Mouse (Mus musculus) spleen, adult 2 months (tissue): ENCODE measurements around the gene BC030499. TPM values are rescaled to one million over a fixed set of nuclear protein-coding genes. Genes with fewer than 3 reads are reported as not detected.
"Not testable (repeated sequence)": the region's sequence is repeated elsewhere in the genome, so short reads cannot be mapped to it uniquely, and the experiment has no call there.

Source experiments
- DNase-seq, 2 experiments: peaks; one replicate each; pipeline versions ENCODE4 v3.0.0 to v3.0.0-alpha.2; 2012 to 2021; ENCODE audit warnings: low spot score in 2 of 2, low read depth in 1 of 2
- H3K27ac ChIP-seq: fragments of 200-500 bp; 2 replicates; pipeline ENCODE4 v1.5.1; 2012; ENCODE audit warnings: low read length, inconsistent platforms; ENCODE audit not compliant: insufficient read depth
- H3K27me3 ChIP-seq: fragments of 200-500 bp; 2 replicates; pipeline ENCODE4 v1.6.1; 2012; ENCODE audit warnings: mild to moderate bottlenecking, moderate library complexity, low read length, inconsistent platforms; ENCODE audit not compliant: control insufficient read depth, insufficient read depth
- H3K36me3 ChIP-seq: fragments of 200-500 bp; 2 replicates; pipeline ENCODE4 v1.6.1; 2012; ENCODE audit warnings: mild to moderate bottlenecking, low read length, inconsistent platforms; ENCODE audit not compliant: control insufficient read depth, insufficient read depth
- H3K4me1 ChIP-seq: fragments of 200-500 bp; 2 replicates; pipeline ENCODE4 v1.6.1; 2011; ENCODE audit warnings: inconsistent platforms; ENCODE audit not compliant: control insufficient read depth, insufficient read depth, insufficient read length
- H3K4me3 ChIP-seq: fragments of 200-500 bp; 2 replicates; pipeline ENCODE4 v1.5.1; 2011; ENCODE audit warnings: mild to moderate bottlenecking, inconsistent platforms; ENCODE audit not compliant: insufficient read depth, insufficient read length; ENCODE audit errors: extremely low read depth
- CTCF ChIP-seq: fragments of 200-500 bp; IDR thresholded peaks from 2 replicates; pipeline ENCODE4 v1.5.1; 2011; ENCODE audit warnings: mild to moderate bottlenecking, inconsistent platforms; ENCODE audit not compliant: insufficient read depth, insufficient read length, insufficient replicate concordance; ENCODE audit errors: extremely low read depth
- POLR2A ChIP-seq: fragments of 200-500 bp; IDR thresholded peaks from 2 replicates; pipeline ENCODE4 v1.6.1; 2011; ENCODE audit warnings: low read depth, low read length, inconsistent platforms
- WGBS: fragments of 180-500 bp; shearing (Covaris S2); methylation state at CpG from one replicate; pipeline ENCODE4 v1.1.7; 2018; 5-methylcytosine and 5-hydroxymethylcytosine counted together
- polyA plus RNA-seq: library from polyadenylated mRNA; depleted of rRNA; stranded (reverse); fragments of >200 nt; gene quantifications from 2 replicates; pipeline ENCODE4 v1.2.3, GENCODE M21; 2012

The BC030499 gene
- polyA plus RNA-seq, 1 experiment = 0.32 TPM

DNA sequence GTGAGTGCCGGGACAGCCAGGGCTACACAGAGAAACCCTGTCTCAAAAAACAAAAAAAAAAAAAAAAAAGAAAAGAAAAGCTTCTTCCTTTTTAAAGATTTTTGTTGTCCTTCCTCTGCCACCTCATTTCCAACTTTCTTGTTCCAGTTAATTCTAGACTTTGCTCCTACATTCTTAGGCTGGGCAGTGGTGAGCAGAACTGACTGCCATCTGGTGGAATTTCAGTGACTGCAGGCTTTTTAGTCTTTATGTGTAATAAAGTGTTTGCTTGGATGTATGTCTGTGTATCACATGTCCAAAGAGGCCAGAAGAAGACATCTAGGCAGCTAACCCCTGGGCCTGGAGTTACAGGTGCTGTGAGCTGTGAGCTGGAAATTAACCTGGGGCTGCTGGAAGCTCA is 34.0 kb upstream of the BC030499 start:
- H3K4me3 ChIP-seq = no peak overlapping the region
- no peak for DNase-seq

DNA sequence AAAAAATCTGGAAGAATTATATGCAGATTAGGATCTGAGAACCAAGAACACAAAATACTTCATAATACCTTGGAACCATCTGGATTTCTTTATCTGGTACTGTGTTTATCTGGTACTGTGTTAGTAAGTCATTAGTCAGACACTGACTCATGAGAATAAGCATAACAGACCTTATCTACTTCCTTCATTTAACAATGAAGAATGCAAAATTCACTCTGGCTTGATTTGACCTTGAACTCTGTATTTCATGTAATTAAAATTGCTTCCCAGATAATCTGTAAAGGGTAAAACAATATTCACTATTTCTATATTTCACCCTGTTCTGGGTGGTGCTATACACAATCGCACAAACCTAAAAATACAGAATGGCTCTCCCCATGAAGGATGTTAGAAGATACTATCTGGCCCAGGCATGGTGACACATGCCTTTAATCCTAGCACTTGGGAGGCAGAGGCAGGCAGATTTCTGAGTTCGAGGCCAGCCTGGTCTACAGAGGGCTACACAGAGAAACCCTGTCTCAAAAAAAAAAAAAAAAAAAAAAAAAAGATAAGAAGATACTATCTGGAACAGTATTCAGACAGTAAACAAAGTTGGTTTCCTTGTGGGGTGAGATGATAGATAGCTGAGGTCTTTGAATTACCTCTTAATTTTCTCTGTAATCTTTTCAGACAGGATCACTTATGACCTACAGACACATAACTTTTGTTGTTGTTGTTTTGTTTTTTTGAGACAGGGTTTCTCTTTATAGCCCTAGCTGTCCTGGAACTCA is 30.0 kb upstream of the BC030499 start:
- TF ChIP-seq CTCF = no peak
- no peak for TF ChIP-seq POLR2A

More for the DNA sequence above, 34.0 kb upstream of the BC030499 start:
- peaks cover 12% of the 10 kb centered on the region for H3K36me3 ChIP-seq
- no peaks in the 10 kb centered on the region for H3K27me3 ChIP-seq
- TF ChIP-seq CTCF (no peak), POLR2A (no peak)
- no peak overlapping the region for H3K27ac ChIP-seq
- WGBS = no CpG with 5 or more reads among the region's 1 CpGs
- no peaks in the 10 kb centered on the region for H3K4me1 ChIP-seq

DNA sequence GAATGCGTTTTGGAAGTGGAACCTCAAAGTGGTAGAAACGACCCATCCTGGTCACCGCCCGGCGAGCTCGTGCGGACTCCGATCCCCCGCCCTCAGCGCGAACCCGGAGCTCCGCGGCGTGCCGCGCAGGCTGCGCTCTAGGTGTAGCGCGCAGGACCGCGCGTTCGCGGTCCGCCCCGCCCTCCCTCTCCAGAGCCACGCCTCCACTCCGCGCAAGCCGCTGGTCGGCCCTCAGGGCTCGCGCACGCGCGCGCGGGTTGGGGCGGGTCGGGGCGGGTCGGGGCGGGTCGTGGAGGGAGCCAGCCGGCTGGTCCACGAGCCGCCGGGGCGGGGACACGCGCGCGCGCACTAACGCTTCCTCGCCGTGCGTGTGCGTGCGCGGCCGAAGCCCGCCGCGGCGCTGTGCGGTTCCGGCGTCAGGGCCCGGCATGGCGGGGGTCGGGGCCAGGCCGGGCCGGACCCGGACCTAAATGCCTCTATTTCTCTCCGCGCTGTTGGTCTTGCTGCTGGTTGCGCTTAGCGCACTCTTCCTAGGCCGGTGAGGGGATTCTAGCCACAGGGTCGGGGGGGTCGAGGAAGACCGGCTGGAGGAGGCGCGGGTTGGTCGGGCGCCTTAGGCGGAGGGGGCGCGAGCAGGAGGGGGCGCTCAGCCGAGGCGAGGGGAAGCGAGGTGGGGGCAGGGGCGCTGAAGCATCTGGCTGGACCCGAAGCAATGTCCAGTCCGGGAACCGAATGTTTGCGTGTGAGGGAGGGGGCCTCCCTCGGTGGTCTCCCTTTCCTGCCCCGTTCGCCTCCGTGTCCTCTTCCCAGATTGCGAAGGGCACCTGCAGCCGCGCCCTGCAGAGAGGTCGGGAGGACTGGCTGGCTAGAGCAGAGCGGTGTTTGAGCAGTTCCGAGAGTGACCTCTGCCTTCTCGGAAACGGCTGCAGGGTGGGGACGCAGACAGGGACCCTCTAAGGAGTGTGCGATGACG is 29.0 kb upstream of the BC030499 start, which contains the start of gene 2610507B11Rik:
Gene 2610507B11Rik, plus strand, starts transcription at position 373 of the 973 bp plus-strand sequence.
- WGBS = under 1% methylated on average over 88 of the region's 115 CpGs
- TF ChIP-seq CTCF (no peak), POLR2A (no peak; the same call in 1 of the 2 replicates)

More for the DNA sequence above, 30.0 kb upstream of the BC030499 start:
- DNase-seq = no peak
- WGBS = 96% methylated on average over 2 of the region's 2 CpGs
- no peak overlapping the region for H3K4me3 ChIP-seq
- no peaks in the 10 kb centered on the region for H3K27me3 ChIP-seq
- 0 out of 2 replicates have a peak, but pooled peaks cover 2% of the 10 kb centered on the region for H3K4me1 ChIP-seq
- no peak overlapping the region for H3K27ac ChIP-seq
- H3K36me3 ChIP-seq = peaks cover 15% of the 10 kb centered on the region

DNA sequence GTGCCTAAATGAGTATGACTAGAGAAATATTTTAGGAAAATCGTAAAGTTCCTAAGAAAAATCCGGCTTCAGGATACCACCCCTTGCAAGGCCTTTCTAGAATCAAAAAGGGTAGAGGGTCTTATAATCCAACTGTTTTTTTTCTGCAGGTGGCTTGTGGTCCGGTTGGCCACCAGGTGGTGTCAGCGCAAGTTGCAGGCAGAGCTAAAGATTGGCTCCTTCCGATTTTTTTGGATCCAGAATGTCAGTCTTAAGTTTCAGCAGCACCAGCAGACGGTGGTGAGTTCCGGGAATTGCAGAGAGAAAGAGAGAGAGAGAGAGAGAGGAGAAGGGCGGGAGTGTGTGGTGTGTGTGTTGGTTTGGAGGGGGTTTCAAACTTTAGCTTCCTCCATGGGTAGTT is 28.1 kb upstream of the BC030499 start:
- 0 out of 2 replicates have a peak, but pooled peaks cover 2% of the 10 kb centered on the region for H3K4me1 ChIP-seq
- no peak for TF ChIP-seq POLR2A
- TF ChIP-seq CTCF = peak; percentile 53; the same call in 1 of the 2 replicates
- H3K27me3 ChIP-seq = no peaks in the 10 kb centered on the region
- no peak overlapping the region for H3K27ac ChIP-seq
- 4% methylated on average over 8 of the region's 8 CpGs for WGBS
- peaks cover 28% of the 10 kb centered on the region for H3K36me3 ChIP-seq
- DNase-seq = peak; percentile 39 to 47
- H3K4me3 ChIP-seq = no peak overlapping the region

More for the DNA sequence above, 29.0 kb upstream of the BC030499 start, which contains the start of gene 2610507B11Rik:
- H3K4me3 ChIP-seq = peak within 1 kb of the TSS; percentile 96
- H3K27me3 ChIP-seq = no peaks in the 10 kb centered on the region
- DNase-seq = peak; percentile 84 to 91
- peak within 1 kb of the TSS; percentile 81 for H3K27ac ChIP-seq
- peaks cover 21% of the 10 kb centered on the region for H3K36me3 ChIP-seq
- 0 out of 2 replicates have a peak, but pooled peaks cover 2% of the 10 kb centered on the region for H3K4me1 ChIP-seq

DNA sequence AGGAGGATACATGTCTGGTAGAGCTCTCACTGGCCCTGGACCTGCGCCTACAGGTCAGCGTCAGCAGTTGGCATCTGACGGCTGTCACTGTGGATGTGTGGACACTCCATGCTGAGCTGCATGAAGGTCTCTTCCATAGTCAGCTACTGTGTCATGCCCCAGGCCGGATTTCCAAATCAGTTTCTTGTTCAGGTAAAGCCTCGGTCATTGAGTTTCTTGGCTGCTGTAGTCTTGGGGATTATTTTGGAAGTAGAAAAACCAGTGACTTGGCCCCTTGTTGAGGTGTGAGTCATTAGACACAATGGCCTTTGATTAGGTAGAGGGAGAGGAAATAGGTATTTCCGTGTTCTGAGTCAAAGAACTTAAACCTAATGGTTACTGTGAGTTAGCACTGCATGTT is 25.1 kb upstream of the BC030499 start:
- Histone ChIP-seq H3K4me3 (no peak overlapping the region), H3K27me3 (no peaks in the 10 kb centered on the region), H3K27ac (no peak overlapping the region), H3K36me3 (peaks cover 48% of the 10 kb centered on the region), H3K4me1 (0 out of 2 replicates have a peak, but pooled peaks cover 2% of the 10 kb centered on the region)
- no peak for DNase-seq
- TF ChIP-seq CTCF = no peak
- 94% methylated on average over 6 of the region's 6 CpGs for WGBS

DNA sequence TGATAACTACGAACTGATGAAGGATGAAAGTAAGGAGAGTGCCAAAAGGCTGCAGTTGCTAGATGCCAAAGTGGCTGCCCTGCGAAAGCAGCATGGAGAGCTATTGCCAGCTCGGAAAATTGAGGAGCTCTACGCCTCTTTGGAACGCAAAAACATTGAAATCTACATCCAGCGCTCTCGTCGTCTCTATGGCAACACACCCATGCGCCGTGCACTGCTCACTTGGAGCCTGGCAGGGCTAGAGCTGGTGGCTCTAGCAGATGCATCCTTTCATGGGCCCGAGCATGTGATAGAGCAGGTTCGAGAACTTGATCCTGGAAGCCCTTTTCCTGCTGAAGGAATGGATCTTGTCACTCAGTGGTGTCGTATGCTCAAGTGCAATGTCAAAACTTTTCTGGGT is 18.7 kb upstream of the BC030499 start:
- Histone ChIP-seq H3K27me3 (no peaks in the 10 kb centered on the region), H3K4me1 (no peaks in the 10 kb centered on the region), H3K4me3 (no peak overlapping the region), H3K36me3 (peaks cover 62% of the 10 kb centered on the region), H3K27ac (no peak overlapping the region)
- DNase-seq = no peak
- TF ChIP-seq POLR2A (no peak), CTCF (no peak)
- 94% methylated on average over 13 of the region's 13 CpGs for WGBS

DNA sequence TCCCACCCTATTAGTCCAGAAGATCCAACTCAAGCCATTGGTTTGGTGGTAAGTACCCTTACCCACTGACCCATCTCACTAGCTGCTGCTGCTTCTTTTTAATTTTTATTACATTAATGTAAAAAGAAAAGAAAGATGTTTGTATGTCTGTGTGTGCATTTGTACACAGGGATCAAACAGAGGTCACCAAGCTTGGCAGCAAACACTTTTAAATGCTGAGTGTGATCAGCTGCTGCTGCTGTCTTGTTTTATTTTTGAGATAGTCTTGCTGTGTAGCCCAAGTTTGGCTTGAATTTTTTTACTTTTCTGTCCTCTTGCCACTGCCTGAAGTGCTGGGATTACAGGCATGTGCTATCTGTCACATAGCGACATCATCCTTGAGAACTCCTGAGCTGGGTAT is 15.0 kb upstream of the BC030499 start:
- H3K4me1 ChIP-seq = no peaks in the 10 kb centered on the region; the same call in 1 of the 2 replicates
- 94% methylated on average over 1 of the region's 1 CpGs for WGBS
- H3K36me3 ChIP-seq = peaks cover 60% of the 10 kb centered on the region
- H3K27ac ChIP-seq = no peak overlapping the region
- no peak overlapping the region for H3K4me3 ChIP-seq
- no peak for DNase-seq
- TF ChIP-seq POLR2A = no peak
- no peak for TF ChIP-seq CTCF
- no peaks in the 10 kb centered on the region for H3K27me3 ChIP-seq

DNA sequence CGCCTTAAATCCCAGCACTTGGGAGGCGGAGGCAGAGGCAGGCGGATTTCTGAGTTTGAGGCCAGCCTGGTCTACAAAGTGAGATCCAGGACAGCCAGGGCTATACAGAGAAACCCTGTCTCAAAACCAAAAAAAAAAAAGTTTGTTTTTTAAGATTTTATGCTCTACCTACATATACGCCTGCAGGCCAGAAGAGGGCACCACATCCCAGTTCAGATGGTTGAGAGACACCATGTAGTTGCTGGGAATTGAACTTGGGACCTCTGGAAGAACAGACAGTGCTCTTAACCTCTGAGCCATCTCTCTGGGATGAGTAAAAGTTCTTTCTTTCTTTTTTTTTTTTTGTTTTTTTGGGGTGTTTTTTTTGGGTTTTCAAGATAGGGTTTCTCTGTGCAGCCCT is 14.5 kb upstream of the BC030499 start:
- H3K4me3 ChIP-seq, H3K4me1 ChIP-seq, H3K27me3 ChIP-seq, DNase-seq, H3K27ac ChIP-seq: not testable (repeated sequence)
- peaks cover 63% of the 10 kb centered on the region for H3K36me3 ChIP-seq
- 94% methylated on average over 4 of the region's 4 CpGs for WGBS
